Mouse (Mus musculus): ENCODE measurements around the gene Cyp11a1. TPM values are rescaled to one million over a fixed set of nuclear protein-coding genes. Genes with fewer than 3 reads are reported as not detected.

Cyp11a1 gene
- total RNA-seq, 2 experiments from 2014 or later, result 1.2 to 7.0 TPM

DNA sequence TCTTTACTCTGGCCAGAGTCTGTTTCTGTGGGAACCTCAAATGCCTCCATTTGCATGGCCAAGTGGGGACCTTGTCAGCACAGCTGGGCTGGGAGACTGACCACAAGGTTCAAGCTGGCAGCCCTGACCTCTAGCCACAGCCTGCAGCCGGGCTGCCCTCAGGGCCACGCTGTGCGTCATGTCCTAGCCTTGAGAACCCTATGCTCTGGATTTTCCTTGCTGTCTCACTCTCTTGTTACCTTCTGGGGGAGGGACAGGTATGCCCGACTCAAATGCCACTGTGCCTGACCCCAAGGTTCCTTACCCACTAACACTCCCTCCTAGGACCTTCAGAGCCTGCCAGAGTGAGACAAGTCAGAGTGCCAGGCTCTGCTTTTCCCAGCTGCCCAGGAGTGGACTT lies 30.8 kb downstream of the Cyp11a1 start:
- no peak for ATAC-seq (replicated peaks; ENCODE audit: poor library complexity, severe bottlenecking)

DNA sequence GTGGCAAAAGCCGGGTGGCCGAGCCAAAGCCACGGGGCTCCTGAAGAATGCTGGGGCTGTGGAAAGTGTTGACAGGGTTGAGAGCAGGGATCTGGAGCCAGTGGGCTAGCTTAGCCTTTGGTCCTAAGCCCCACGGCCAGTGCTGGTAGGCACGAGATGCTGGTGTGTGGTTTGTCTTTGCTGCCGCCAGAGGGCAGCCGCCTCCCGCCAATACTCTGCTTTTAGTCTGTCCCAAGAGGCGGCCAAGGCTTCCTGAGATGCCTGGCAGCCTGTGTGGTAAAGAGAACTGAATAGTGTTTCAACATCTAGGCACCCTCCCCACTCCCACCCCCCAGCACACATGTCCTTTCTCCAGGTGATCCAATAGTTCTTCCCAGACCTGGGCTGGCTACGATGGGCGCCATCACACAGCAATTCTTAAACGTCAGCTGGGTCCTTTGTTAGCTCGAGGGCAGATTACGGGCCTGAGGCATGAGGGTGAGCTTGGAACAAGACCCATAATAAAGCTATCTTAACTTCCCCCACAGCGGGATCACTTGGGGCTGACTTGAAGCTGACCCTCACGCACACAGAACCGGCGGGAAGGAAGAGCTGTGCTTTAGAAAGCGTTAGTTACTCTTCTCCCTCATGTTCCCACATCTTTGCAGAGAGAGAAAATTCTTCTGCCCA lies 32.4 kb downstream of the Cyp11a1 start:
- peak; percentile 76 for ATAC-seq (replicated peaks; ENCODE audit: poor library complexity, severe bottlenecking)

DNA sequence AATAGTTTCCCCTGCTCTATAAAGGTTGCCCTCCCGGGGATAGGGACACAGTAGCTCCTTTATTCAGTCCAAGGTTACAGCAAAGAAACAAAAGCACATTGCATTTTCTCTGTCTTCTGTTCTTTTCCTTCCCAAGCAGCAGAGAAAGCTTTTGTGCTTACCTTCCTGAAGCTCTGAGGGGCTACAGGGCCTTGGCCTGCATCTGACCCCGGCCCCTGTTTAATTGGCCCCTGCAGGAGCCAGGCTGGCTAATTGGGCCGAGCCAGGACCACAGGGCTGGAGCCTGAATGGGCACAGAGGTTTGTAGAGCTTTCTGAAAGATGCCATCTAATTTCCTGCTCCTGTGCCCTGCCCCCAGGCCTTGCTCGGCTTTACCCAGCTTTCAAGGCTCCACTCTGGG lies 34.8 kb downstream of the Cyp11a1 start:
- no peak for ATAC-seq (replicated peaks; ENCODE audit: poor library complexity, severe bottlenecking)

DNA sequence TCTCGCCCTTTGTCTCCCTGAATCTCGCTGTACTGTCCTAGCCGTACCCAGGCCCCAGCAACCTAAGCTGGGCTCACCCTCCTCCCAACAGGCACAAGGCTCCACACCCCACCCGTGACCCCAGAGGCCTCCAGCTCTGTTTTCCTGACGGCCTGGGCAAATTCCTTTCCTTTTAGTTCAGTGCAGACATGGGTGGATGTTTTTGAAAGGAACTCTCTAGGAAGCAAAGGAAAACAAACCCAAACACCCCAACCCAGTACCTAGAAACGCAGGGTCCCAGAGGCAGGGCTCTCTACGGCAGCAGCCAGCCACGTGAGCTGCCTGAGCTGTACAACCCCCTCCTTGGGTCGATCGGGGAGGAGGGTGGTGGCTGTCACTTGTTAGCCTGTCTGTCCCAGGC lies 36.2 kb downstream of the Cyp11a1 start:
- no peak for ATAC-seq (replicated peaks; ENCODE audit: poor library complexity, severe bottlenecking)

DNA sequence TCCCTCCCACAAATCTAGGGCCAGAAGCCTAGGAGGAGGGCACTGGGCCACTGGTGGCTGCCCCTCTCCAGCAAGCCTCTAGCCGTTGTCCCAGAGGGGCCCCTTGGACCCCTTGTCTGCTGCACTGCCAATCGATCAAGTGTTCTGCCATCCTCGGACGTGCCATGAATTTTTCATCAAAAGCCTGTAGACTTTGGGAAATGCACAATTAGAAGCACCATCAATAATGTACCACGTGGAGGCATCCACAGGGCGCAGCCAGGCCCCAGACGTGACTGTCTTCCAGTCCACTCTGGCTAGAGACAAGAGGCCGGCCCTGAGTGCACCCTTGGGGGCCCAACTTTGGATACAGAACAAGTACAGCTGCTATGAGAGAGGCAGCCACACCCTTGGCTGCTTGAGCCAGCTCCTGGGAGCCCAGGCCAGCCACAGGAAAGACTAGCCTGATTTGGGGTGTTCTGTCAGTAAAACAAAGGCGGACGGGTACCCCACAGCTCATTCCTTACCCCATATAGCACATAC lies 37.3 kb downstream of the Cyp11a1 start:
- ATAC-seq (replicated peaks; ENCODE audit: poor library complexity, severe bottlenecking), result no peak

DNA sequence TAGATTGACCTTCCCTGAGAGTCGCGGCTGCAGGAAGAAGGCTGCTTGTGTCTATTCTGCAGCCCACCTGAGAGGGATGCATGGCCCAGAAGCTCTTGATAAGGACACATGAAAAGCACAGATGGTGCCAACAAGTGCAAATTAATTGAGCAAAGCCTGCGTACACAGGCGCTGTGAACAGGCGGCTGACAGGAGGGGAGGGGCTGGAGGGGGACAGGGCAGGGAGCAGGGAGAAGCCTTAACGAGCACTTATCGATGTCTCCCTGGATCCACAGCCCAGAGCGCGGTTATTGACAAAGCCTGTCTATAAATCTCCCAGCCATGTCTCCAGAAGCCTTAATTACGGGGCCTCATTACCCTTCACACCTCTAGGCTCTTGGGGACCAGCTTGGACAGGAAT lies 38.6 kb downstream of the Cyp11a1 start:
- ATAC-seq (replicated peaks; ENCODE audit: poor library complexity, severe bottlenecking), result no peak

DNA sequence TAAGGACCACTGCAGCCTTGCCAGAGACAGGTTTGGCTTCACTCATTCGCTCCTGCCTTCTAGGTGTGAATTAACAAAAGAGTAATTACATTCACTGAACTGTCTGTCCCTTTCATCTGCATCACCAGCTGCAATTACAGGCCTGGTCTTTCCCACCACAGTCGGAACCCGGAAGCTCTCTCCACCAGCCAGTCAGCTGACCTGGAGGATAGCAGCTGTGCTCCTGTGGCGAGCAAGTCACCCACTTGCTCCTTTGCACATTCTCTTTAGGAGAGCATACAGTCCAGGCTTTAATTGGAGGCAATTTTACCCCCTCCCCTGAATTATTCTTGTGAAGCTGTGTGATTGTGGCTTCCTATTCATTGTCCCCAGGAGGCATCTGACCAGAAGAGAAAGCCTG lies 39.4 kb downstream of the Cyp11a1 start:
- ATAC-seq (replicated peaks; ENCODE audit: poor library complexity, severe bottlenecking), result no peak

DNA sequence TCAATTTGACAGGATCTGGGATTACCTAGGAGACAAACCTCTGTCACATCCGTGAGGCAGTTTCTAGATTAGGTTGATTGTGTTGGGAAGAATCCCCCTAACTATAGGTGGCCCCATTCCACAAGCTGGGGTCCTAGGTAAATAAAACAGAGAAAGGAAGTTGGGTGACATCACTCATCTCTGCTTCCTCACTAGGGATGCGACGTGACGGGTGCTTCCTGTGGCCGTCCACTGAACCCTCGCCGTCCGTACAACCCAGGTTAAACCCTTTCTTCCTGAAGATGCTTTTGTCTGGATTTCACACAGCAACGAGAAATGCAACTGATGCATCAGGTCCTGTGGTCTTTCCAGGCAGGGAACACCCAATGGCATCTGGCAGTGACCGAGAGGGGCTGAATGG lies 40.9 kb downstream of the Cyp11a1 start:
- no peak for ATAC-seq (replicated peaks; ENCODE audit: poor library complexity, severe bottlenecking)

DNA sequence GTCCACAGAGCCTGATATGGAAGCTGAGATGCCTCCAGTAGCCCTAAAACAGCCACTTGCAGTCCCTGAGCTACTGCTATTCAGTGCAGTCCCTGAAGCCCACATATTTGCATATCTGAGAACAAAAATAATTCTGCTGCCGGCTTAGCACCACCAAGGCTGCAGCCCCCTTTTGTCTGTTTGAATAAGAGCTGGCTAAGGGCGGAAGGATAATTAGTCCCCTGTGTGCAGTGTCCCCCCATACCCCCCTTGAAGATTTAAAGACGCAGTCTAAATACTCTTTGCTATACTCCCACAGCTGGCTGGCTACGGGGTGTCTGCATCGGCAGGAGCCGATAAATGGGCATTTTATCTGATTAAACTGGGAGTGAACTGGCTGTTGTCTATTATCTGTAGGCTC lies 42.4 kb downstream of the Cyp11a1 start:
- ATAC-seq (replicated peaks; ENCODE audit: poor library complexity, severe bottlenecking), result no peak

DNA sequence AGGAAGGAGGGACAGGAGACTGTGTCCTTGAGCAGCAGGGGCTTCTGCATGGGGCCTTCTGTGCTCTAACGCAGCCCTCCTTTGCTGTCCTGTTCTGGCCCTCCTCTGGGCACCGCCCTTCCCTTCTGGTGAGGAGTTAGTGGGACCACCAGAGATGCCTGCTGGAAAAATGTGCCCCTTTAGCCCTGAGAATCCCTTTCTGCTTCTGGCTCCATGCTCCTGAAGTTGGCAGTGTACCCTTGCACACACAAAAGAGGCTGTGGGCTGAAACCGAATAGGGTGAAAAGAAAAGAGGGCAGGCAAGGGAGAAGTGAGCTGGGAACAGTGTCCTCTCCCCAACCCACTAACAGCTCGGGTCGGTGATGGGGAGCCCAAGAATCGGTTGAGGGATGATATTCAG lies 43.0 kb downstream of the Cyp11a1 start:
- ATAC-seq (replicated peaks; ENCODE audit: poor library complexity, severe bottlenecking), result no peak

DNA sequence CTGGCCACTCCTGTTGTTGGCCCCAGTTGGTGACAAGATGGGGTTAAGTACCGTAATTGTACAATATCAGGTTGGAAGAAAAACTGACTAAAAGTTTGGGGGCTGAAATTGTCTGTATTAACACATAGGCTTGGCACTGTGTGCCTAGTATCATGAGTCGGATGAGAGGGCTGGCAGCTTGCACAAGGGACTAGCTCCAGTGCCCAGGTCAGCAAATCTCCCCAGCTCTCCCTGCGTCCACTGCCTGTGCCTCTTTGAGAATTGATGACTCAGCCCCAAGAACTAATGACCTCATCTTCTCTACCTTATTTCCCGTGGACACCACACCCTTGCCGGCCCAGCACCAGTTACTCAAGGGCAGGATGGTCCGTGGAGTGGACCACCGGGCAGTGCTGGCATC lies 43.6 kb downstream of the Cyp11a1 start:
- no peak for ATAC-seq (replicated peaks; ENCODE audit: poor library complexity, severe bottlenecking)

DNA sequence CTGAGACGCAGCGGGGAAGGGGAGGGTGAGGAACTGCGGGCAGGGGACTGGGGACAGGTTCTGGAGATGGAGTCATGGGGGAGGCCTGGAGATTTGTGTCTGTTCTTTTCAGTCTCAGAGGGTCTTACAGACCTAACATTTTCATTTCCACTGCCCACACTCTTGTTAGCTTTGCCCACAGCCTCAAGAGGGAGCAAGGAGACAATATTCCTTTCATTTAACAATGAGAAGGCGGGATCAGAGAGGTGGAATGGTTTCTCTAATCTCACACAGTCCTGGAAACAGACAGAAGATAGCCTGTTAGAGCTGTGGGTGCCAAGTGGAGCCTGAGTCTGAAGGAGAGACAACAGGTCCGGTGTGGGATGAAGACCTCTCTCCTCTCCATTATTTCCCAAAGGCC lies 45.7 kb downstream of the Cyp11a1 start:
- no peak for ATAC-seq (replicated peaks; ENCODE audit: poor library complexity, severe bottlenecking)

DNA sequence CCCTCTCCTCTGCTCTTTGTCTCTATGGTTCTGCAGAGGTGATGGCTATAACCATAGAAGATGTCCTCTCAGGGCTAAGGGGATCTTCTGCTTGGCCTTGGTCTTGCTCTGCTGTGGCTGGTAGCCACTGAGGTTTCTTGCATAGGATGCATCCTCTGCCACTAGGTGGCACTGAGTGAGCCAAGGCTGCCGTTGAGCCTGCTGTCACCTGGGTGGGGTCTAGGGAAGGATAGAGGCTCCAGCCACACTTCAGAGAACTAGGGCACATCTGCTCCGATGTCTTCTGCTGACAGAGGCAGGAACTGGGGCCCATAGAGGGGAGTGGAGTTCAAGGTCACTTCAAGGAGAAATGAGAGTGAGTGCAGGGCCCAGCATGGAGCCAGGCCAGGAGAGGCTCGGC lies 46.9 kb downstream of the Cyp11a1 start:
- peak; percentile 46 for ATAC-seq (replicated peaks; ENCODE audit: poor library complexity, severe bottlenecking)

DNA sequence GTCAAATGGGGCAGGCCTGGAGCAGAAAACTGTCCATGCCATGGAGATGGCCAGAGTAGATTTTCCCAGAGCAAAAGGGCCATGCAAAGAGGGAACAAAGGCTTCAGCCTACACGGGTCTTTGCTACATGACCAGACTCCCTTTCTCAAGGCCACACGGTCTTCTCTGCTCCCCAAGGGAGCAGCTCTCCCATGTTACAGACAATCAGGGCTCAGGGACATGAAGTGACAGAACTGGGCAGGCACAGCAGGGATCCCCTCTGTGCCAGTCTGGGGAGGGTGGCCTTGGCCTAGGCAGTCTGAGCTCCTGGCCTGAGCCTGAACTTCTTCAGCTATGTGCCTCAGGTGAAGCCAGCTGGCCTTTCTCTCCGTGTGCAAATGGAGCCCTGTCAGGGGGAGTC lies 47.3 kb downstream of the Cyp11a1 start:
- ATAC-seq (replicated peaks; ENCODE audit: poor library complexity, severe bottlenecking), result no peak

DNA sequence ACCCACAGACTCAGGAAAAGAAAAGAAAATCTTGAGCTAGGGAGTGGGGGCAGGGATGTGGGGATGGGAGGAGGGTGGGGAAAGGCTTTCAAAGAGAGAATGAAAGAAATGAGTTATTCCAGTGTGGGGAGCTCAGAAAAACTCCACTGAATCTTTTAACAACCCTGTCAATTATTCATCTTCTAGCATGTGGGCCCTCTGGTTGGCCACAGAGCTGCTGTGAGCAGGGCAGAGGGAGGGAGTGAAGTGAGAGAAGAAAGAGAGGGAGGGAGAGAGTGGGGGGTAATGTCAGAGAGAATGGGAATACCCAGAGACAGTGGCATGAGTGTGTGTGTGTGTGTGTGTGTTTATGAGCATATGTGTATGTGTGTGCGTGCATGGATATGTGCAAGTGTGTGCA lies 47.8 kb downstream of the Cyp11a1 start:
- ATAC-seq (replicated peaks; ENCODE audit: poor library complexity, severe bottlenecking), result no peak

DNA sequence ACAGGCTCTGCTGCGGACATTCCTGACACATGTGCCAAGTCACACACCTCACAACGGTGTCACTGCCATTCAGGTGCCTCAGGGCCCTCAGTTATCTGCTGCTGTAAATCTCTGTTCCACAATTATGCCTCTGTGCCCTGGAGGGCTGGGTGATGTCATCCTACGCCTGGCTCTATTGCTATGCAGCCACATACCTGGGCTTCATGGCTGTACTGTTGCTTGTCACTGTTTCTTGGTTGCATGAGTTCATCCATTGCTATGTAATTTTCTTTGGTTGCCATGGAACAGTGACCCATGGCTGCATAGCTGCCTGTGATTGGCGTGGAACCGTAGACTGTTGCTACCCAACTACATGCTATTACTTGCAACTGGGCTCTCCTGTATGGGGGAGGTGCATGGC lies 49.5 kb downstream of the Cyp11a1 start:
- ATAC-seq (replicated peaks; ENCODE audit: poor library complexity, severe bottlenecking), result no peak

DNA sequence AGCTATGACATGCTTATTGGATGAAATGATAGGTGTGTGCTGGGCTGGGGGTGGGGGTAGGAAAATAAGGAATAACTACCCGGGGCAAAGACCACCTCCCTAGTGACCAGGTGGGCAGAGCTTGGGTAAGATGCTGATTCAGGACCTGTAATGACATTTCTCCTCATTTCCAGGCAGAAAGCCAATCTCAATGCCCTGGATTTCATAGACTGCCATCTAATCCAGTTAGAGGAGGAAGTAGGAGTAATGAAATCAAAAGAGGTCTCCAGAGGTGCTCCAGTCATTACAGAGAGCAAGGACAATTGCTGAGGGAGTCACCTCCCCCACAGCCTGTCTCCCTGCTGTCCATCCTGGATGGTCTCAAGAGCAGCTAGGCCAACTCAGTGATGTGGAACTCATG lies 53.7 kb downstream of the Cyp11a1 start:
- no peak for ATAC-seq (replicated peaks; ENCODE audit: poor library complexity, severe bottlenecking)

DNA sequence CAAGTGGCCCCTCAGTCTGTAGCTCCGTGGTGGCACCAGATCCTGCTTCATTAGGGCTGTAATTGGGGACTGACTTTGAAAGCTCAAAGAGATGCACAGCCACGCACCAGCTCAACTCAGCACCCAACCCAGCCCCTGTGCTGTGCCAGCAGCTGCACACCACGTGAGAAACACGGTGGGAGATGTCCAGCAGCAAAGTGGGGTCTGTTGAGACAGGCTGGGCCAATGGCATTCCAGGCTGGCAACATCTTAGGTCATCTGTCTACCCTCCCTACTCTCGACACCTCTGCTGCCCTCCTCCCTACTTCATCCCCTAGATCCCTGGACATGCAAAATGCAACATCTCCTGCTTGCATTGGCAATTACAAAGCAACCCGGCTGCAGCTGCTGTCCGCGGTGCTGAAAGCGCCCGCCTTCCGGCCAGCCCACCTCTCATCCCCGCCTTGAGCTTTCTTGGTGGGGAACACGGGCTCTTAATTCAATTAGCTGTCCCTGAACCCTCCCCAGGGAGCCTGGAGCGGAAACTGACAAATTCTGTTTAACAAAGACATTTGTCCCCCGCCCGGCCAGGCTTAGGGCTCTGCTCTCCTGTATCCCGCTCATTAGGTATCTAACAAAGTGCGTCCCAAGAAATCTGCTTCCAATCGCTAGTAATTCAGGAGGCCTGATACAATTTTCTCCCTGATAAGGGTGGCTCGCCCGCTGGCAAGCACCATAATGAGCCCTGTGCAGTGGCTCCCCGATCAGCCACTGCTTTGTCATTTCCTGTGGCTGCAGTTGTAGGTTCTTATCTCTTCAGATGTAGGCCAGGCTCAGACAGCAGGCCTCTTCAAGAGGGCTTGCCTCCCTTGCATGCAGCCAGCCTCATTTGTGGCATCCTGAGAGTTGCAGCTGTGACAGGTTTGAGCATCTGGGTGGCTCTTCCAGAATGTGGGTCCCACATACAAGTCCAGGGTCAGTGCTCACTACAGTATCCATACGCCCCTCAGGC lies 54.8 kb downstream of the Cyp11a1 start:
- ATAC-seq (replicated peaks; ENCODE audit: poor library complexity, severe bottlenecking), result peak; percentile 50

DNA sequence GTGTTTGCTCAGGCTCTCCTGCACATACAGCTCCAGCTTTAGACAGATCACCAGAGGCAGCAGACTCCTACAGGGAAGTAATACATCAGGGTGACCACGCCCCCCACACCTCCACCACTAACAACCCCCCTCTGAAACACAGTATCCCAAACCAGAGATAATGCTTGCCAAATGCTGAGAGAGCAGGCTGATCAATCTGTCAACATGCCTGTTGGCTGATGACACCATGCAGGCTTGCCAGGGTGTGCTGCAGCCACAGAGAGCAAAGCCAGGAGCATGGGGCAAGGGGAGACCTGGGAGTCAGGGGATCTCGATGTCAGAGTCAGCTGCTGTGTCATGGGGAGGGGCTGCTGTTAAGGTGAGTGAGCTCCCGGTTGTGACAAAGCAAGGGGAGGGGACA lies 57.3 kb downstream of the Cyp11a1 start, which contains the start of gene Stra6:
Stra6 (plus strand) TSS at position 258 of the 400 bp plus-strand sequence.
- ATAC-seq (replicated peaks; ENCODE audit: poor library complexity, severe bottlenecking), result no peak

DNA sequence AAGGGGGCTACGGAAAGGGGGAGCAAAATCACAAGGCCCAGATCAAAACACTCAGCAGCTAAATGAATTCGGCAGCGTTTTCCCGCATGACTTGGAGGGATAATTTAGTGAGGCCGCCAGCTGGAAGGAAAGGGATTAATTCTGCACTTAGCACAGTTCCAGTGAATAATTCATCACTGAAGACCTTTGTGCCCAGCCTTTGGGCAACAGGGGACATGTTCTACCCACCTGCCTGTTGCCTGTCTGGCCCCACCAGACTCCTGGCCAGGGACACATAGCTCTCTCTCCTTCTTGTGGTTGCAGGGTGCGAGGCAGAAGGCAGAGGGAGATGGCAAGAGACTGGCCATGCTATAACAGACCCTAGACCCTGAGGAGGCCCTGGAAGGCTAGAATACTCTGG lies 59.3 kb downstream of the Cyp11a1 start:
- ATAC-seq (replicated peaks; ENCODE audit: poor library complexity, severe bottlenecking), result no peak

DNA sequence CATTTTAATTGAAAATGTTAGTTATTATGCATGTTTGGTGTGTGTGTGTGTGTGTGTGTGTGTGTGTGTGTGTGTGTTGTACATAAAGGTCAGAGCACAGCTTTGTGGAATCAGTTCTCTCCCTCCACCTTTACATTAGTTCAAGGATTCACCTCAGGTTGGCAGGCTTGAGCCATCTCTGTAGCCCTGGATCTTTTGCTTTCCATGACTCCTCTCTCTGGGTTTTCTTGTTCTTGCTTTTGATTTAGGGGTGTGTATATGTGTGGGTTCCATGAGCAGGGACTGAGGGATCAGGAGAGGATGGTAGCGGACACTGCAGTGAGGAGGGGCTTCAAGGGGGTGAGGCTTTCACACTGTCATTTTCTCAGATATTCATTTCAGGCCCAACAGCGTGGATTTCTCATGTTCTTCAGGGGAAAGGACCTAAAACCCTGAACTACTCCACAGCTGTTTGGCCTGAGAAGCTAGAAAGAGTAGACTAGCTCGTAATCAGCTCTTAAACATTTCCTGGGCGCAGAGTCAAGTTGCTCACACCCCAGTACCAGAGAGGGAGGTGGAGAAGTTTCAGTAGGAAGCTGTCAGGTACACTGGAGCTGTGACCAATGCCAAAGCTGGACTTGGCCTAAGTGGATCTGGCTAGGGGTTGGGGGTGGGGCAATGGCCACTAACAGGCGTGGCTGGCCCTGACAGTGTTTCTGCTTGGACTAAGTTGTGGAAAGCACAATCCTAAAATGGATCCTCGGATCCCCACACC lies 59.9 kb downstream of the Cyp11a1 start:
- ATAC-seq (replicated peaks; ENCODE audit: poor library complexity, severe bottlenecking), result no peak

All from granulocyte monocyte progenitor cell, adult 5-6 weeks (primary cell).